Mouse (Mus musculus) inflammation-experienced regulatory T-cells, adult 6 months (primary cell): ENCODE results near the gene Kcp. TPM values are rescaled to one million over a fixed set of nuclear protein-coding genes. Genes with fewer than 3 reads are reported as not detected.

Source experiments
- ATAC-seq: one replicate; pipeline ENCODE4 v1.8.0; 2017
- polyA plus RNA-seq, 3 experiments: library from polyadenylated mRNA; unstranded; fragments of 100-300 nt; shearing (Covaris generic); gene quantifications; one replicate each; pipeline ENCODE4 v1.2.1; 2017

Kcp gene
- polyA plus RNA-seq, 3 experiments from 2014 or later = 0.16 TPM; not detected in 2

DNA sequence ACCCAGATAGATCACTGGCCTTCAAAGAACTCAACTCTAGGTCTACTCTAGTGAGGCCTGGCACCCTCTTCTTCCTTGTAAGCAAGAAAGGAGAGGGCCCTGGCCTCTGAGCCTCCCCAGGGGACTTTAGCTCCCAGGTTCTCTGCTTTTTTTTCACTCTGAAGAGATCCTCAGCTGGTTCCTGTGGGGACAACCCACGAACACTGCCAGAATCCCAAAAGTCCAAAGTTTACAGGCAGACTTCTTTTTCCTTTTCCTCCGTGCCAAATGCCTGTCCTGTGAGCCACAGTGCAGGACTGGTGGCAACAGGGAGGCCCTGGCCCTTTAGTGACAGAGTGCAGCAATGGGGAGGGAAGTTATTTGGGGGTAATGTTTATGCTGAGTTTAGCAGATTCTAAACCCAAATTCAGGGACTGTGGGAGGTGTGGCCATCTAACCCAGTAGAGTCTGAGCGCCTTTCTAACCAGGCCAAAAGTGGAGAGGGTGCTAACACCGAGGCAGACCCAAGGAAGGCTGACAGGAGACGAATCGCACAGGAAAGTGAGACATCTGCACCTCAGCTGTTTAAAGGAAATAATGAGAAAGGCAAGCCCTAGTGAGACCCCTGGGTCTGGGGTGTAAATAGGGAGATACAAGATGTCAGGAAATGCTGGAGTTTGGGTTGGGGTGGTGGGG, 15.0 kb upstream of the Kcp start:
- no peak for ATAC-seq

DNA sequence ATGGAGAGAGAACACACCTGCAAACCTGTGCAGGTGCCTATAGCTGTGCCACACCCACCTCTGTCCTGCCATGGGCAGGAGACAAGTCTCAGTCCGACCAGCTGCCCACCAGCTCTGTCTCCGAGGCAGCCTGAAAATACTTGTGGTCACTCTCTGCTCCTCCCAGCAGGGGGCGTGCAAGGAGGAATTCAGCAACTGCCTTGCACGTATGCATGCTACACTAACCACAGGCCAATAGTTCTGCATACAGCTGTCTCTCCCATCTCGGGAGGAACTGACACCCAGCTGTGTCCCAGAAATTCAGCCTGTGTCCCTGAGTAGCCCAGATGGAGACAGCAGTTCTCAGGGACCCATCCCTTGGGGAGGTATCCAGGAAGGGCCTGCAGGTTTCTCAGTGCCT, 9.4 kb upstream of the Kcp start:
- peak; percentile 78 for ATAC-seq

GRCm38 (mm10) chr6:29513284-29513683, 5.5 kb upstream of the Kcp start:
- ATAC-seq = peak; percentile 75

DNA sequence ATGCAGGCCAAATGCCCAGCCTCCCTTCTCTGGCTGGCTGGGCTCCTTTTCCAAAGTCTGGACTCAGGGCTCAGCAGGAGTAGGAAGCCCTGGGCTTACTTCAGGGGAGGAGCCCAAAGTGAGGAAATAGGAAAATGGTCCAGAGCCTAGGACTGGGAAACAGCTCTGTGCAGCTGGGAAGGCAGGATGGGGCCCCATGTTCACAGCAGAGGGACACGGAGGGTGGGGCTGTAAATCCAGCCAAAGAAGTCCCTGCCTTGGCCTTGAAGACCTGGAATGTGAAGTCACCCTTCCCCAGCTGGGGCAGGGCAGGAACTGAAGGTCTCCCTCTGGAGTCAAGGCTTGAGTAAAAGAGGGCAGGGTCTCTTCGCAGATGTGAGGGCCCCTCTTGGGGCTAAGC, 1.3 kb upstream of the Kcp start:
- ATAC-seq = no peak

DNA sequence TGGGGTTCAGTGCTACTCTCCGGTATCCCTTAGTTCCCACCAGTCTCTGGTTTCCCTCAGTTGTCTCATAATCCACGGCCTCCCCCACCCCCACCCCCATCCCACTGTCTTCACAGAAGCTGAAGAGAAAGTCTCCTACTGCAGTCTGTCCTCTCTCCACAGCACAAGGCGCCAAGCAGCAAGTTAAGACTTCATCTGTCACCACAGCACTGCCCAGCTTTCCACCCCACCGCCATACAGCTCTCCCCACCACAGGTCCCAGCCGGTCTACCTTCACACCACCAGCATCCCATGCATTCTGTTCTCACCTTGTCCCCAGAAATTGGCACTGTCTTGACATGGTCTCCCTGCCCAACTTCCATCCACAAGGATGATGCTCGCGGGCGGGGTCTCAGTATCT, 918 bp downstream of the Kcp start:
- ATAC-seq = no peak

GRCm38 (mm10) chr6:29505493-29505892, 2.3 kb downstream of the Kcp start:
- no peak for ATAC-seq

GRCm38 (mm10) chr6:29501599-29501998, 6.2 kb downstream of the Kcp start:
- ATAC-seq = no peak

DNA sequence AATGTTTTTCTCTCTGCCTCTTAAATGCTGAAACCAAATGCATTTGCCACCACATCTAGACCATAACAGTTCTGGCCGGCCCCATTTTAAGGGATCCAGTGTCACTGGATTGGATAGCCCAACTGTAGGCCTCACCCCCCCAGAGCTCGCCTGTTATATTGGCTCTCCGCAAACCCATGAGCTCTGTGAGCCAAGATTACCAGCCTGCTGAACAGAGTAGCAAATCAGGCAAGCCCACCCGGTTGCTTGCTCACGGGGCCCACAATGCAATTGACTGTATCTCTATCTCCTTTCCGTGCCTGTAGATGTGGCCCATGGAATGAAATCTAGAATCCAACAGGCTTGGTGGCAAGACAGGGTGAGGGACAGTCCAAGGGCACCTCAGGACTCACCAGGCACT, 6.9 kb downstream of the Kcp start:
- ATAC-seq = no peak

DNA sequence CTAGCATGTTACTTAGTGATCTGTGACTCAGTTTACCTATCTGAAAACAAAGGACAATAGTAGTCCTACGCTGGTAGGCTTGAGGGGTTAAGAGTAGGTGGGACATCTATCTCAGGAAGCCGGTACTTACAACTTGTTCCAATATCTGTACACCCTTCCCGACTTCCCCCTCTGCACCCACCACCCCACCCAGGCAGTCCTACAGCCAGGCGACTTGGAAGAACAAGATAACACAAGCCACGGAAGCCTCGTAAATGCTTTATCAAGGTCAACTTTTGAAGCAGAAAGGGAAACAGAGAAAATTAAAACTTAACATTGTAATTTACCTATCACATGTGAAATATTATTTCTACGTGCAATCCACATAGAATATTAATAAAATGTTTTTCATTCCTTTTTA, 7.6 kb downstream of the Kcp start:
- ATAC-seq = no peak

- ATAC-seq = no peak
Measured at GRCm38 (mm10) chr6:29497791-29498190, 10.0 kb downstream of the Kcp start.

DNA sequence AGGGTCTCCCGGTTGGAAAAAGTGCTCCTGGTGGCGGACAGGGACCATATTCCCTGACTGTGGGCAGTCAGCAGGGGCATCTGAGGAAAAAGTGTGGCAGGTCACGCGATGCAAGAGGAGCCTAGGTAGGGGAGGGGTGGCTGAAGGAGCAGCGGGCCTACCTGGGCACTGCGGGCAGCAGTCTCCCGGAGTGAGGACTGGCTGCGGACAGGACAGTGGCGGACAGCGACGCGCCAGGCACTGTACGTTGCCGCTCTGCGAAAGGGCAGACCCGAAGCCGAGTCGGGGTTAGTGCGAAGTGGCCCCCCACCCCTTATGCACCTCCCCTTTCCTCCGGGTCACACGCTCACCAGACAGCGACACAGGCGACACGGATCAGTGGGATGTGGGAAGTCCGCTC, 11.5 kb downstream of the Kcp start:
- ATAC-seq = no peak

GRCm38 (mm10) chr6:29494101-29494500, 13.7 kb downstream of the Kcp start:
- ATAC-seq = no peak

GRCm38 (mm10) chr6:29485951-29486350, 21.8 kb downstream of the Kcp start:
- no peak for ATAC-seq

- ATAC-seq = no peak
Measured at GRCm38 (mm10) chr6:29484716-29485559, 22.8 kb downstream of the Kcp start.

- ATAC-seq = no peak
Measured at GRCm38 (mm10) chr6:29482691-29483090, 25.1 kb downstream of the Kcp start.

GRCm38 (mm10) chr6:29474736-29475135, 33.0 kb downstream of the Kcp start:
- ATAC-seq = no peak

- ATAC-seq = peak; percentile 88
Measured at GRCm38 (mm10) chr6:29473941-29474691, 33.6 kb downstream of the Kcp start.

GRCm38 (mm10) chr6:29471137-29471536, 36.6 kb downstream of the Kcp start, which contains the start of gene Atp6v1fnb:
TSS of gene Atp6v1fnb (plus strand) at chr6:29471437.
- no peak for ATAC-seq

DNA sequence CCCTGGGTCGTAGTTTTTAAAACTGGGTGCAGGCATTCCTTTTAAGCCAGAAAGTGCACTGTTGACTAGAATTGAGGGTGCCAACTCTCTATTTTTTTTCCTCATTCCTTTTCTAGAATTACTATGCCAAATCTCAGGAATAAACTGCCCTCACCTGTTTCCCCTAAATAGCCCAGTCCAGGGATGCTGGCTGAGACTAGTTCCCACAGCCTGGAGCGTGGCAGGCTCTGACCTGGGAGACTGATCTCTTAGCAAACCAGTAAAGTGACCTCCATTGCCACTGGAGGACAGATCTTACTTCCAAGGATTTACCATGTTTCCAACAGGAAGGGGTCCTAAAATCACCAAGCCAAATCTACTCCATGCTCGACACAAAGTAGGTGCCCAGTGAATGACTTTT, 38.9 kb downstream of the Kcp start:
- no peak for ATAC-seq

DNA sequence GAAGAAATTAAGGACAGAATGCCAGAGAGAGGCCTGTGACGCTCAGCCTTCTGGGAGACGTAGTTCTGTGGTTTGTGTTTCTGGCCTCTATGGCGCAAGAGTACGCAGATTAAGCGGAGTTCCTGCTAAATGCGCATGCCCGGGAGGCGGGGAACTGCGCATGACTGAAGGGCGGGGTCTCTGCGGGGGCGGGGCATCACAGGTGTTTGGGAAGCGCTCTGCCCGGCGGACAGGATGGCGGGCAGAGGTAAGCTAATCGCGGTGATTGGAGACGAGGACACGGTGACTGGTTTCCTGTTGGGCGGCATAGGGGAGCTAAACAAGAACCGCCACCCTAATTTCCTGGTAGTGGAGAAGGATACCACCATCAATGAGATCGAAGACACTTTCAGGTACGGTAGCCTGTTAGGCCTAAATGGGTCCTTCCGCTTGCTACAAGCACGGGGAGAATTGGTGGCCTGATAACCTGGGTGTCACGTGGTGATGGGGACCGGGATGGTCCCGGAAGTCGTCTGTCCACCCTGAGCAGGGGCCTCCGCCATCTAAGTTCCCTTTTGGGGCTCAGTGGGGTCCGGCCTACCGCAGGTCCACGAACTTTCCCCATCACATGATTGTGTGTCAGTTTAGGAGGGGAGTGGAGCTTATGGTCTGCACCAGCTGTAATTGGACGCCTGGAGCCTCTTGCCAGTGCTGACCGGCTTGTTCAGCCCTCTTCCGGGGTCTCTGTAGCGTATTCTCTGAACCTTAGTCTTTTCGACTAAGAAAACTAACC, 40.0 kb downstream of the Kcp start, which contains the start of gene Atp6v1f:
Gene Atp6v1f, plus strand, starts transcription at position 136 of the 772 bp plus-strand sequence.
- peak; percentile 85 for ATAC-seq

DNA sequence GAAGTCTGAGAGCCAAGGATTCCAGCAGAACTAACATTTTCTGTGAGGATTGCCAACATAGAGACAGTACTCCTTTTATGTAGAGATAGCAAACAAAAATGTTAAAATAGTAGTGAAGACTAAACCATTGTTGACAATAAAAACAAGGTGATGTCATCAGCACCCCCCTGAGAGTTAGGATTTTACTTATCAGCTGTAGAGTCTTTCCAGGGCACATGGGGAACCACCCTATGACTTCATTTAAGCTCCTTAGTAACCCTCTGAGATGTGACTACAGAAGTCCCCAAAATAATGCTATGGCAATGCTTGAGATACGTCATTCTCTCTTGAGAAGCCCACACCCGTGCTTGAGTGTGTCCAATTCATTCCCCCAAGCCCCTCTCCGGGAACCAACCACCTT, 44.4 kb downstream of the Kcp start:
- no peak for ATAC-seq

- ATAC-seq = no peak
Measured at GRCm38 (mm10) chr6:29461502-29461901, 46.2 kb downstream of the Kcp start.
